Mouse (Mus musculus) heart, adult 2 months (tissue): ENCODE results near the gene Tmem151b.

Source experiments
- CTCF ChIP-seq: fragments of 200-600 bp; IDR thresholded peaks from 2 replicates; pipeline ENCODE4 v1.8.1; 2022; ENCODE audit warnings: antibody characterized with exemption, mild to moderate bottlenecking, moderate library complexity
- EP300 ChIP-seq: fragments of 200-500 bp; IDR thresholded peaks from 2 replicates; pipeline ENCODE4 v1.6.1; 2011; ENCODE audit warnings: low read depth, low read length, control low read depth; ENCODE audit not compliant: insufficient read depth

- TF ChIP-seq EP300 (no peak), CTCF (no peak)
Measured at GRCm38 (mm10) chr17:45542129-45542528, 7.3 kb downstream of the Tmem151b start.
